Mouse (Mus musculus) neural tube, embryonic 11.5 days (tissue): ENCODE data around the gene Vmn1r48. TPM values are rescaled to one million over a fixed set of nuclear protein-coding genes. Genes with fewer than 3 reads are reported as not detected.
"Not testable (repeated sequence)": the region's sequence is repeated elsewhere in the genome, so short reads cannot be mapped to it uniquely, and the experiment has no call there.

Experiments
- ATAC-seq: fragments of 200-750 bp; cut with Nextera tagmentation; 2 replicates; pipeline ENCODE4 v1.8.0; 2017; ENCODE audit warnings: moderate number of reproducible peaks, mild to moderate bottlenecking, moderate TSS enrichment, moderate library complexity; ENCODE audit not compliant: insufficient read depth, low FRiP score, low TSS enrichment
- DNase-seq: peaks from one replicate; pipeline ENCODE4 v3.0.0-alpha.2; 2015; ENCODE audit warnings: low spot score
- H3K27ac ChIP-seq: fragments of 300-500 bp; sonication (generic); 2 replicates; pipeline ENCODE4 v1.5.1; 2014; ENCODE audit warnings: low read depth, mild to moderate bottlenecking, low read length
- H3K27me3 ChIP-seq: fragments of 300-500 bp; sonication (generic); 2 replicates; pipeline ENCODE4 v1.6.1; 2014; ENCODE audit warnings: mild to moderate bottlenecking, low read length, mixed read lengths; ENCODE audit not compliant: control insufficient read depth, insufficient read depth
- H3K36me3 ChIP-seq: fragments of 300-500 bp; sonication (generic); 2 replicates; pipeline ENCODE4 v1.6.1; 2014; ENCODE audit warnings: mild to moderate bottlenecking, low read length, moderate library complexity, mixed read lengths; ENCODE audit not compliant: control insufficient read depth, insufficient read depth
- H3K4me1 ChIP-seq: fragments of 300-500 bp; sonication (generic); 2 replicates; pipeline ENCODE4 v1.6.1; 2014; ENCODE audit warnings: low read length, mixed read lengths; ENCODE audit not compliant: control insufficient read depth, insufficient read depth
- H3K4me2 ChIP-seq: fragments of 300-500 bp; sonication (generic); 2 replicates; pipeline ENCODE4 v1.6.1; 2014; ENCODE audit warnings: low read depth, mild to moderate bottlenecking, moderate library complexity
- H3K4me3 ChIP-seq: fragments of 300-500 bp; sonication (generic); 2 replicates; pipeline ENCODE4 v1.5.1; 2014; ENCODE audit warnings: low read depth, low read length
- H3K9ac ChIP-seq: fragments of 300-500 bp; sonication (generic); 2 replicates; pipeline ENCODE4 v1.6.1; 2014; ENCODE audit warnings: mild to moderate bottlenecking, low read length
- H3K9me3 ChIP-seq: fragments of 300-500 bp; sonication (generic); 2 replicates; pipeline ENCODE4 v1.6.1; 2016; ENCODE audit warnings: low read length; ENCODE audit not compliant: control insufficient read depth
- WGBS: fragments of 180-500 bp; shearing (Covaris S2); extraction: QIAGEN DNeasy Blood & Tissue Kit; methylation state at CpG from one replicate; pipeline ENCODE4 v1.1.7; 2014; 5-methylcytosine and 5-hydroxymethylcytosine counted together
- polyA plus RNA-seq: library from polyadenylated mRNA; unstranded; fragments of >200 nt; fragmentation: Nextera tagmentation; extraction: Ambion mirVana; gene quantifications from 2 replicates; pipeline ENCODE4 v1.2.1, GENCODE M21; 2014

Gene Vmn1r48
- not detected in 2 replicates for polyA plus RNA-seq

GRCm38 (mm10) chr6:90036741-90037140 is at the start of gene Vmn1r48:
Gene Vmn1r48 (minus strand): TSS chr6:90036841.
- not testable (repeated sequence) for H3K9ac ChIP-seq, DNase-seq, H3K4me2 ChIP-seq, H3K36me3 ChIP-seq, H3K4me1 ChIP-seq, H3K4me3 ChIP-seq, H3K9me3 ChIP-seq, H3K27ac ChIP-seq, H3K27me3 ChIP-seq, ATAC-seq
- no CpG with 5 or more reads among the region's 2 CpGs for WGBS

GRCm38 (mm10) chr6:90078406-90078805 is 41.8 kb upstream of the Vmn1r48 start, which contains the start of gene Vmn1r49:
Gene Vmn1r49 (minus strand): TSS chr6:90078506.
- Histone ChIP-seq H3K9me3 (no peaks in the 10 kb centered on the region), H3K36me3 (no peaks in the 10 kb centered on the region), H3K27ac (no peak within 1 kb of the TSS), H3K4me1 (no peaks in the 10 kb centered on the region), H3K27me3 (no peaks in the 10 kb centered on the region), H3K4me2 (no peak within 1 kb of the TSS), H3K9ac (no peak within 1 kb of the TSS), H3K4me3 (no peak within 1 kb of the TSS)
- ATAC-seq (no peak), DNase-seq (no peak)
- 81% methylated on average over 4 of the region's 4 CpGs for WGBS

- DNase-seq = not testable (repeated sequence)
- WGBS = 86% methylated on average over 1 of the region's 1 CpGs
Observed at GRCm38 (mm10) chr6:90015847-90016246, 20.8 kb downstream of the Vmn1r48 start, which contains the start of gene Vmn1r47. Gene Vmn1r47 (plus strand): TSS chr6:90016147.

GRCm38 (mm10) chr6:89985989-89986388 is 50.7 kb downstream of the Vmn1r48 start:
- ATAC-seq = no peak
- Histone ChIP-seq H3K4me3 (no peak overlapping the region), H3K36me3 (no peaks in the 10 kb centered on the region), H3K9me3 (no peaks in the 10 kb centered on the region), H3K27ac (no peak overlapping the region), H3K27me3 (no peaks in the 10 kb centered on the region), H3K9ac (no peak overlapping the region), H3K4me1 (no peaks in the 10 kb centered on the region), H3K4me2 (no peak overlapping the region)
- DNase-seq = no peak
- 19% methylated on average over 1 of the region's 1 CpGs for WGBS

More at GRCm38 (mm10) chr6:90015847-90016246, 20.8 kb downstream of the Vmn1r48 start, which contains the start of gene Vmn1r47:
- H3K9me3 ChIP-seq, H3K4me2 ChIP-seq, H3K4me1 ChIP-seq, H3K9ac ChIP-seq, H3K36me3 ChIP-seq, H3K27ac ChIP-seq, H3K4me3 ChIP-seq, ATAC-seq, H3K27me3 ChIP-seq: not testable (repeated sequence)

Other genes starting within 250 kb of the Vmn1r48 start
- not detected in 2 replicates for gene Vmn1r42, start 160.4 kb downstream of the Vmn1r48 start, polyA plus RNA-seq
- not detected in 2 replicates for gene Vmn1r43, start 160.4 kb downstream of the Vmn1r48 start, polyA plus RNA-seq
- gene Vmn1r44, start 153.2 kb downstream of the Vmn1r48 start, polyA plus RNA-seq = not detected in 2 replicates
- not detected in 2 replicates for gene Vmn1r45, start 96.2 kb downstream of the Vmn1r48 start, polyA plus RNA-seq
- not detected in 2 replicates for gene Vmn1r46, start 67.5 kb downstream of the Vmn1r48 start, polyA plus RNA-seq
- not detected in 2 replicates for gene Vmn1r47, start 20.7 kb downstream of the Vmn1r48 start, polyA plus RNA-seq
- gene Vmn1r49, start 41.7 kb upstream of the Vmn1r48 start, polyA plus RNA-seq = not detected in 2 replicates
- gene Vmn1r50, start 64.6 kb upstream of the Vmn1r48 start, polyA plus RNA-seq = not detected in 2 replicates
- 0.08 TPM in 1 of 2 replicates, not detected in the other for gene Vmn1r51, start 85.8 kb upstream of the Vmn1r48 start, polyA plus RNA-seq
- gene Vmn1r52, start 138.0 kb upstream of the Vmn1r48 start, polyA plus RNA-seq = not detected in 2 replicates
- gene V1ra8, start 166.0 kb upstream of the Vmn1r48 start, polyA plus RNA-seq = not detected in 2 replicates
- not detected in 2 replicates for gene Vmn1r53, start 187.6 kb upstream of the Vmn1r48 start, polyA plus RNA-seq
- not detected in 2 replicates for gene Vmn1r54, start 209.5 kb upstream of the Vmn1r48 start, polyA plus RNA-seq